Mouse (Mus musculus): ENCODE data around the gene Ccn2. TPM values are rescaled to one million over a fixed set of nuclear protein-coding genes. Genes with fewer than 3 reads are reported as not detected.

The Ccn2 gene
- polyA plus RNA-seq (2015; fragmentation: Nextera tagmentation; extraction: Ambion mirVana) = 2.0 and 4.2 TPM in 2 replicates

GRCm38 (mm10) chr10:24595250-24596002 lies at the start of gene Ccn2:
Ccn2 (plus strand) TSS chr10:24595442.
- WGBS = under 1% methylated on average over 53 of the region's 53 CpGs
- ATAC-seq = peak; percentile 96
- peak within 1 kb of the TSS; percentile 63 for H3K9ac ChIP-seq (replicated peaks)
- peaks cover 12% of the 10 kb centered on the region for H3K4me1 ChIP-seq (replicated peaks)
- peak within 1 kb of the TSS; percentile 55 for H3K4me3 ChIP-seq (replicated peaks)
- H3K27me3 ChIP-seq = no peaks in the 10 kb centered on the region
- no peaks in the 10 kb centered on the region for H3K9me3 ChIP-seq
- peak within 1 kb of the TSS; percentile 9; the same call in 1 of the 2 replicates for H3K27ac ChIP-seq
- peak within 1 kb of the TSS; percentile 61 for H3K4me2 ChIP-seq (replicated peaks)
- H3K36me3 ChIP-seq = no peaks in the 10 kb centered on the region

GRCm38 (mm10) chr10:24552870-24553269 lies 42.4 kb upstream of the Ccn2 start:
- no peaks in the 10 kb centered on the region for H3K36me3 ChIP-seq
- H3K9ac ChIP-seq (replicated peaks) = no peak overlapping the region
- no peak overlapping the region for H3K4me3 ChIP-seq (replicated peaks)
- H3K4me1 ChIP-seq (replicated peaks) = no peaks in the 10 kb centered on the region
- H3K9me3 ChIP-seq = no peaks in the 10 kb centered on the region
- ATAC-seq = no peak
- H3K27ac ChIP-seq = no peak overlapping the region
- 93% methylated on average over 1 of the region's 1 CpGs for WGBS
- no peaks in the 10 kb centered on the region for H3K27me3 ChIP-seq
- H3K4me2 ChIP-seq (replicated peaks) = no peak overlapping the region

- H3K4me1 ChIP-seq (replicated peaks) = no peaks in the 10 kb centered on the region
- H3K9ac ChIP-seq (replicated peaks) = no peak overlapping the region
- H3K4me2 ChIP-seq (replicated peaks) = no peak overlapping the region
- H3K36me3 ChIP-seq = no peaks in the 10 kb centered on the region
- ATAC-seq = no peak
- H3K27me3 ChIP-seq = no peaks in the 10 kb centered on the region
- 86% methylated on average over 2 of the region's 2 CpGs for WGBS
- H3K27ac ChIP-seq = no peak overlapping the region
- no peak overlapping the region for H3K4me3 ChIP-seq (replicated peaks)
- H3K9me3 ChIP-seq = no peaks in the 10 kb centered on the region
Observed at GRCm38 (mm10) chr10:24554091-24554490, 41.2 kb upstream of the Ccn2 start.

GRCm38 (mm10) chr10:24558366-24558765 lies 36.9 kb upstream of the Ccn2 start:
- H3K27me3 ChIP-seq = no peaks in the 10 kb centered on the region
- no peak overlapping the region for H3K4me3 ChIP-seq (replicated peaks)
- H3K27ac ChIP-seq = no peak overlapping the region
- no peaks in the 10 kb centered on the region for H3K9me3 ChIP-seq
- ATAC-seq = no peak
- H3K9ac ChIP-seq (replicated peaks) = no peak overlapping the region
- no peak overlapping the region for H3K4me2 ChIP-seq (replicated peaks)
- H3K4me1 ChIP-seq (replicated peaks) = no peaks in the 10 kb centered on the region
- H3K36me3 ChIP-seq = no peaks in the 10 kb centered on the region
- WGBS = 76% methylated on average over 2 of the region's 2 CpGs

GRCm38 (mm10) chr10:24569691-24570420 lies 25.4 kb upstream of the Ccn2 start:
- H3K27ac ChIP-seq = no peak overlapping the region
- H3K9ac ChIP-seq (replicated peaks) = no peak overlapping the region
- no peaks in the 10 kb centered on the region for H3K9me3 ChIP-seq
- H3K4me1 ChIP-seq (replicated peaks) = no peaks in the 10 kb centered on the region
- no peaks in the 10 kb centered on the region for H3K27me3 ChIP-seq
- H3K4me3 ChIP-seq (replicated peaks) = no peak overlapping the region
- no peak for ATAC-seq
- 88% methylated on average over 2 of the region's 2 CpGs for WGBS
- no peak overlapping the region for H3K4me2 ChIP-seq (replicated peaks)
- H3K36me3 ChIP-seq = no peaks in the 10 kb centered on the region

GRCm38 (mm10) chr10:24572044-24572960 lies 22.9 kb upstream of the Ccn2 start:
- no peak overlapping the region for H3K4me2 ChIP-seq (replicated peaks)
- 72% methylated on average over 4 of the region's 4 CpGs for WGBS
- H3K4me1 ChIP-seq (replicated peaks) = no peaks in the 10 kb centered on the region
- no peak overlapping the region for H3K9ac ChIP-seq (replicated peaks)
- H3K36me3 ChIP-seq = no peaks in the 10 kb centered on the region
- no peak overlapping the region for H3K27ac ChIP-seq
- no peak for ATAC-seq
- H3K4me3 ChIP-seq (replicated peaks) = no peak overlapping the region
- H3K9me3 ChIP-seq = no peaks in the 10 kb centered on the region
- no peaks in the 10 kb centered on the region for H3K27me3 ChIP-seq

- no peak overlapping the region for H3K4me2 ChIP-seq (replicated peaks)
- 47% methylated on average over 3 of the region's 3 CpGs for WGBS
- no peaks in the 10 kb centered on the region for H3K36me3 ChIP-seq
- no peak for ATAC-seq
- no peak overlapping the region for H3K27ac ChIP-seq
- H3K4me1 ChIP-seq (replicated peaks) = no peaks in the 10 kb centered on the region
- no peak overlapping the region for H3K9ac ChIP-seq (replicated peaks)
- H3K9me3 ChIP-seq = no peaks in the 10 kb centered on the region
- no peak overlapping the region for H3K4me3 ChIP-seq (replicated peaks)
- no peaks in the 10 kb centered on the region for H3K27me3 ChIP-seq
Observed at GRCm38 (mm10) chr10:24573484-24573883, 21.8 kb upstream of the Ccn2 start.

- no peak for ATAC-seq
- H3K27me3 ChIP-seq = no peaks in the 10 kb centered on the region
- H3K36me3 ChIP-seq = no peaks in the 10 kb centered on the region
- no peak overlapping the region for H3K27ac ChIP-seq
- 86% methylated on average over 3 of the region's 3 CpGs for WGBS
- H3K9ac ChIP-seq (replicated peaks) = no peak overlapping the region
- H3K9me3 ChIP-seq = no peaks in the 10 kb centered on the region
- H3K4me1 ChIP-seq (replicated peaks) = no peaks in the 10 kb centered on the region
- H3K4me2 ChIP-seq (replicated peaks) = no peak overlapping the region
- H3K4me3 ChIP-seq (replicated peaks) = no peak overlapping the region
Observed at GRCm38 (mm10) chr10:24581076-24581475, 14.2 kb upstream of the Ccn2 start.

- Histone ChIP-seq H3K27ac (no peak overlapping the region), H3K36me3 (no peaks in the 10 kb centered on the region), H3K4me1 (replicated peaks) (peaks cover 7% of the 10 kb centered on the region; the same call in 1 of the 2 replicates), H3K9ac (replicated peaks) (no peak overlapping the region), H3K9me3 (no peaks in the 10 kb centered on the region), H3K27me3 (no peaks in the 10 kb centered on the region), H3K4me2 (replicated peaks) (no peak overlapping the region), H3K4me3 (replicated peaks) (no peak overlapping the region)
- WGBS = 84% methylated on average over 4 of the region's 4 CpGs
- ATAC-seq = no peak
Observed at GRCm38 (mm10) chr10:24588824-24589223, 6.4 kb upstream of the Ccn2 start.

GRCm38 (mm10) chr10:24589238-24589637 lies 6.0 kb upstream of the Ccn2 start:
- H3K27me3 ChIP-seq = no peaks in the 10 kb centered on the region
- WGBS = 89% methylated on average over 9 of the region's 9 CpGs
- H3K27ac ChIP-seq = no peak overlapping the region
- ATAC-seq = no peak
- no peak overlapping the region for H3K9ac ChIP-seq (replicated peaks)
- H3K4me3 ChIP-seq (replicated peaks) = no peak overlapping the region
- no peaks in the 10 kb centered on the region for H3K9me3 ChIP-seq
- peaks cover 7% of the 10 kb centered on the region; the same call in 1 of the 2 replicates for H3K4me1 ChIP-seq (replicated peaks)
- H3K4me2 ChIP-seq (replicated peaks) = no peak overlapping the region
- H3K36me3 ChIP-seq = no peaks in the 10 kb centered on the region

- WGBS = 23% methylated on average over 4 of the region's 4 CpGs
- H3K4me1 ChIP-seq (replicated peaks) = peaks cover 11% of the 10 kb centered on the region
- H3K4me3 ChIP-seq (replicated peaks) = no peak overlapping the region
- no peak overlapping the region for H3K9ac ChIP-seq (replicated peaks)
- H3K27me3 ChIP-seq = no peaks in the 10 kb centered on the region
- H3K9me3 ChIP-seq = no peaks in the 10 kb centered on the region
- no peak overlapping the region for H3K27ac ChIP-seq
- no peak overlapping the region for H3K4me2 ChIP-seq (replicated peaks)
- ATAC-seq = no peak
- H3K36me3 ChIP-seq = no peaks in the 10 kb centered on the region
Observed at GRCm38 (mm10) chr10:24590546-24590945, 4.7 kb upstream of the Ccn2 start.

Data from midbrain, embryonic 13.5 days (tissue).